Mouse (Mus musculus): Measurements from ENCODE around the gene Ccdc83.

Ccdc83 gene

DNA sequence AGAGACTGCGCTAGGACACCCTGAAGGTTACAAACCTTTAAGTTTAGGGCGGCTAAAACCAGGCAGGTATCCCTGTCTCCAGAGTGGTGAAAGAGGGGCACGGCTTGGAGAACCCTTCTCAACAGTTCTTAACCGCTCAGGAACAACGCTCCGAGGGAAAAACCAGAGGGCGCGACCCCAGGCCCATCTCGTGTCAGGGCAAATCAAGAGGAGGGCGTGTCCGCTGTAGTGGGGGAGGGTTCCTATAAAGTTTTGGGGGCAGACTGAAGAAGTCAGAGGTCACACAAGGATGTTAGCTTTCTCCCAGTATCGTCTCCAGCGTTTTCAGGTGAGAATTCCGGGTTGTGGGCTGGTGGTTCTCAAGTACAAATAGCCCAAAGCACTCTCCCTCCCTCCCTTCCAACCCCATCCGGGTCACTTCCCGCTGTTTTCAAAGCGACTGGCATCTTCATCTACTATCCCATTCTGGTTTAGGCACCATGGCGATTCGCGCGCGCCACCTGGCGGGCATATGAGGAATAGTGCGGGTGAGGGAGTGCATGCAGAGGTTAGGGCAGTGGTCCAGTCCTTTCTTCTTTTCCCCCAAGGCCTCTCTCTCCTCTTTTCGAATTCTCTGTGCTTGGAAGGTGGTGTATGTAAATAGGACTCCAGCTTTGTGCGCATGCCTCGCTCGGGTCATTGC is at the start of gene Ccdc83:
Gene Ccdc83, minus strand, starts transcription at position 489 of the 682 bp plus-strand sequence.
- 8% methylated on average over 28 of the region's 28 CpGs for WGBS

DNA sequence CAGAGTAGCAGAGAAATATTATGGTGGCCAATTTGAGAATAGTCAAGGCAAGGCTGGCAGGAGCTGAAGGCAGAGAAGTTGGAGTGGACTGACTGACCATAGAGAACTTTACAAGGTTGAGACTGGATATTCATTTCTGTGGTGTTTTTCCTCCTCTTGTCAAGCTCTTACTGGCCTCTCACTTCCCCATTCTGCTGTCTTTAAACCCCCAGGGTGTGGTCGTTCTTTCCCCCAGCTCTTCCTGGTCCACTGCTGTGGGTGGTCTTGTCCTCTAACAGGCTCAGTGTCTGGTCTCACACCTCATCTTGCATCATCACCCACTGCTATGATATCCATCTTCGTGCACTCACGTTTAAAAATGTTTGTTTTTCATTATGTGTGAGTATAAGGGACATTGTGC is 47.8 kb upstream of the Ccdc83 start:
- WGBS = 78% methylated on average over 3 of the region's 3 CpGs

DNA sequence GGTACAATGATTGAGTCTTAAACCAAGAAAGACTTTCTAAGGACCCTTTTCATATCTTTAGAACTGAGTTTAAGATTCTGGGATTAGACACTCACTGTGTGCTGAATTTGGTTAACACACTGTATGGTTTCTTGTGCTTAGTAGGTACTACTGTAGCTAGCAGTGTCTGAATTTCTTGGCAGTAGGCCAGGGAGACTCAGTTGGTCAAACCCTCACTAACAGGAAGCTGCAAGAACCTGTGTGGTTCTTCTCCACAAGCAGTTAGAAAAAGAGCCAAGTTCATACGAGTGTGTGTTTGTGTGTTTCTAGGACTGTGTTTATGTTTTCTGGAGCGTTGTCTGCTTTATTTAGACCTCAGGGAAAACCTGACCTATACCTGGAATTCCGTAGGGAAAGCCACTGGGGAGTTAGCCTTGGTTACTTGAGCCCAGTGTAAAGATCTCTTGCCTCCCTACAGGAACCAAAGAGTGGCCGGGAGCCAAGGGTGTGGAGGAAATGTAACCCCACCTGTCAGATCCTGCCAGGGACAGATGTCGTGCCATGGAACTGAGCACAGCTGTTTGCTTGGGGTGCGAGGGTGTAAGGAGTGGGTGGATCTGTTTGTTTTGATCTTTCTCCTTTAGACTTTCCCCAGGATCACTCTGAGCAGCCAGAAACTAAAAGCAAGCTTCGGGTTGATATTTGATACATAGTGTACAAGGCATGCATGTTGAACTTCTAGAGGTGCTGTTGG is 46.7 kb upstream of the Ccdc83 start:
- WGBS = 64% methylated on average over 7 of the region's 7 CpGs

DNA sequence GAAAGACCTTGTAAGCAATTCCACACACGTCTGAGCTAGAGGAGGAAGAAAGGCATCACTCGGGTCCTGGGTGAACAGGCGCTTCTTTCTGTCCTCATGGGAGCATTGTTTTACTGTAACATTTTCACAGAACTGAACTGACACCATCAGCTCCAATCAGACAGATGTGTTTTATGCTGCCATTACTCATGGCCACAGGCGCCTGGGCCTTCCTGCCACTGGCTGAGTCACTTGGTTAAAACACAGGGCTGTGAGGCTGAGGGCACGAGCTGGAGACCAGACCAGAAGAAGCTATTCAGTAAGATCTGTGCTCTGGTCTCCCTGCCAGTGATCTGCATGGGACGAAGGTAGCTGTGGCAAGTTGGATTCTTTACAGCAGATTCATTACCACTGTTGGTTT is 42.4 kb upstream of the Ccdc83 start:
- WGBS = 79% methylated on average over 6 of the region's 6 CpGs

DNA sequence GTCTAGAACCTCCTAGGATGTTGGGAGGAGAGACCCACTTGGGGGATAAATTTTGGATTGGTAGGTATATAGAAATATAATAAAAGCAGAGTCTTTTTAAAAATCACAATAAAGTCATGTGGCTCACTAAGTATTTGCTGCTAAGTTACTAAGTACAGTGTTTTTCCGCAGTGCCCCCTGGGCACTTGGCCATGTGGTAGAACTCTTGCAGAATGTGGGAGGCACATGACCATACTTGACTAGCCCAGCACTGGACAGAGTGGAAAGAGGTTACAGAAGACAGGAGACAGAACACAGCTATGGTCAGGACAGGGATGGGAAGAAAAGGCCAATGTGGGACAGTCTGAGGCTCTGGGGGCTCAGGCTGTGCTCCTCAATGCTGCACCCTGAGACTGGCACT is 41.4 kb upstream of the Ccdc83 start:
- 56% methylated on average over 1 of the region's 1 CpGs for WGBS

DNA sequence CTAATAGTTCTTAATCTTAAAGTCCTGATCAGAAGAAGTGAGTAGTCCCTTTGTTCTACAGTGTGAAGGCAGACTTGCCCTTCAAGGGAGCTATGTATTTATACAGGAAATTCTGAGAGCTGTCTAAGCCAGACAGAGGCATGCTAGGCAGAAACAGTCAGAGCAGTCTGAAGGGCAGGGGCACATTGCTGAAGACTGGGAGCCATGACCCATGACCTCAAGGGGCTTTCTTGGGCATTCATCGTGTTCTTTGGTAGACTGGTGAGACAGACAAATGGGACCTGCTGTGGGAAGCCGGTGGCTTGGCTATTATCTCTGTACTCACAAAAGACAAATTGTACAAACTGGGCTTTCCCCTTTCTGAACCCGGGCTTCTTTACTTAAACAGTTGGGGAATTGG is 40.5 kb upstream of the Ccdc83 start:
- 46% methylated on average over 3 of the region's 3 CpGs for WGBS

DNA sequence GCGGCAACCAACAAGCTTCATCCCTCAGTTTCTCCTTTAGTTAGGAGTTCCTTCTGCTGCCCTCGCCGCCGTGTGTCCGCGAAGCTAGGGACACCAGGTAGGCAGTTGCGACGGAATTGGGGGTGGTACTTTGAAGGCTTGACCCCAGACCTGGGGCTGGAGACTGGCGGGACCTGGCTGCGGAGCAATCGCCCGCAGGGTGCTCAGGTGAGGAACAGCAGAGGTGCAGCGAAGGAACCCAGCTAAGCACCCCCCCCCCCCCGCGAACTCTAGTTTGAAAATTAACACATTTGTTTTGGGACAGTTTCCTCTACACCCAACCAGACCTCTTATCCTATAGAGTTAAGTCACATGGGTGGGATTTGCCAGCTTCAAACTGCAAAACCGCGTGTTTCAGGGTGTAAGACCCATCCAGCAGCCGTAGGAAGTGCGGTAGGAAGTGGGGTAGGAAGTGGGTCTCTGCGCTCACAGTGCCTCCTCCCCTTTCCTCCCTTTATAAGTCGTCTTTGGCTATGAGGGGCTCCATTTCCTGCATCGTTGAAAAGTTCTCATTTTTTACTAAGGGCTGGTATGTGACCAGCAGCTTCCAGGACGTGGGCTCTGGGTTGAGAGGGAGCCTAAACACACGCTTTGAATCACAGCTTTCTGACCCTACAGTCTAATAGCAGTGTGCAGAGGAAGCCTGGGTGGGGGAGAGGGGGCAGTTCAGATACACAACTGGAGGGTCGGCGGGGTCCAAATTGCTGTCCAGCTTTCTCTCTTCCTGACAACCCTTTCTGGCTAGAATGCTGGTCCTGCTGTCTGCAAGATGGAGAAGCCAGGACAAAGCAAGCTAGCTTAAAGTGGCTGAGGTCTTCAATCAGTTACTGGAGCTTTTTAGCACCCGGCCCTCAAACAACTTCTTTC is 37.3 kb upstream of the Ccdc83 start:
- 7% methylated on average over 27 of the region's 27 CpGs for WGBS

DNA sequence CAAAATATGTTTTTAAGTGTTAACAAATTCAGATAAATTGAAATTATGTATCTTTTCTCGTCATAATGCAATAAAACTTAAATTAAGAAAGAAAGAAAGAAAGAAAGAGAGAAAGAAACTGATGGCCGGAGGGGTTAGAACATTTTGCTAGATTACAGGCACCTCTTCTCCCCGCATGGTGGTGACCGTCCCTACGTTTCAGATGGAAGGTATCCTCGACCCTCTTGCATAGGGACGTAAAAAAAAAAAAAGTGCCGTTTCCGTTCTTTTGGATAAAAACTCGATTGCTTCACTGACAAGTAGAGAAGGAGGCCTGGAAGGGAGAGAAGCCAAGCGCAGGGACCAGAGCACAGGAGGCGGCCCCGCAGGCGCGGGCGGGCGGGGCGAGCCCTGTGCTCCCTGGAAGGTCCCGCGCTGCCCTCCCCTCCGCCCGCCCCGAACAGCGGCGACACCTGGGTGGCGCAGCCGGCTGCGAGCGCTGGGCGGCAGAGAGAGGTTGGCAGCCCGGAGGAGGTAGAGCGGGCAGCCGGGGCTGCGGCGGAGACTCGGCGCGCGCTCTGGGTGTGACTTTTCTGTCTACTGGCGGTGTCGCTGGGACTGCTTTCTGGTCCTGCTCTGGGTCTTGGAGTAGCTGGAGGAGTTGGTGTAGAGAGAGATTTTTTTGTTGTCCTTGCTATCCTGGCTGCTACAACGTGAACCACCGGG is 36.5 kb upstream of the Ccdc83 start, which contains the start of gene Sytl2:
Gene Sytl2, plus strand, starts transcription at position 311 of the 705 bp plus-strand sequence.
- 1% methylated on average over 43 of the region's 43 CpGs for WGBS

DNA sequence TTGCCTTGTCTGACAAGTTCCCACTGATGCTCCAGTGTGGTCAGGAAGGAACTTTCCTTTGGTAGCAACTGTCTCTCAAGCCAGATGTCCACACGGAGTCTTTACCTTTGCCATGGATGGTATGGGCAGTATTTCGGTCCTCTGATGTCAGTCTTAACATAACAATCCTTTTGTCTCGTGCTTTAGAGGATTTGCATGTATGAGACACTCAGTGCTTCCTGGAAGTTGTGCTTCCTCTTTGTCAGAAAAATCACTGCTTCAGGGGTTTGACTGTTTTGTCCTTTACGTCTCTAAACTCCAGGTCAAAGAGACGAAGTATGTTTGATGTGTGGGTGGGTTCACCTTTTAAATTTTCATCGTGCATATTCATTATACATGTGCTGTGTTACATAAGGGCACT is 26.3 kb upstream of the Ccdc83 start:
- 77% methylated on average over 6 of the region's 6 CpGs for WGBS

DNA sequence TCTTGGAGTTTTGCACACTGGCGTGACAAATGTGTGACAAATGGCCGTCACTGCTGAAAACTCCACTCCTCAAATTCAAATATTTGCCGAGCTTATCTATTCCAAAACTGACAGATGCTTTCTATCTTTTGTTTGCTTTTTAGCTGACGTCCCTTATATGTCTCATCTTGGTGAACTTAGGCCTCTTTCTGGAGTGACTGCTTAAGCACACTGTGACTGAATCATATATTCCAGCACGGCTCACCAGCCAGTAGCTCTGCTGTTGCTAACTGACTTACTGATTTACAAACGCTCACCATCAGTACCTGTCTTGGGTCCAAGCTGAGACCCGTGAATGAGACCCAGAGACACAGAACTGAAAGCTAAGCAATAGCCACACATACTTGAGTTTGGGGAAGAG is 19.2 kb upstream of the Ccdc83 start:
- 87% methylated on average over 7 of the region's 7 CpGs for WGBS

DNA sequence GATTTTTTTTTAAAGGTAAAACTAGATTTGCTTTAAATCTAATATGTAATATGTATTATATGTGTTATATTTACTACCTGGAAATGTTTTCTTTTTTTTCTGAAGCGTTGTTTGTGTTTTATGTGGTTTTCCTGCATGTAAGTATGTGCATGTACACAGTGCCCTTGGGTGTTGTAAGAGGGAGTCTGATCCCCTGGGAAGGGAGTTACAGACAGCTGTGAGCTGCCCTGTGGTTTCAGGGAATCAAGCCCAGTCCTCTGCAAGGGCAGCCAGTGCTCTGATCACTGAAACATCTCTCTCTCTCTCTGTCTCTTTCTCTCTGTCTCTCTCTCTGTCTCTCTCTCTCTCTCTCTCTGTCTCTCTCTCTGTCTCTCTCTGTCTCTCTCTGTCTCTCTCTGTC is 17.2 kb upstream of the Ccdc83 start:
- WGBS = 93% methylated on average over 1 of the region's 1 CpGs

DNA sequence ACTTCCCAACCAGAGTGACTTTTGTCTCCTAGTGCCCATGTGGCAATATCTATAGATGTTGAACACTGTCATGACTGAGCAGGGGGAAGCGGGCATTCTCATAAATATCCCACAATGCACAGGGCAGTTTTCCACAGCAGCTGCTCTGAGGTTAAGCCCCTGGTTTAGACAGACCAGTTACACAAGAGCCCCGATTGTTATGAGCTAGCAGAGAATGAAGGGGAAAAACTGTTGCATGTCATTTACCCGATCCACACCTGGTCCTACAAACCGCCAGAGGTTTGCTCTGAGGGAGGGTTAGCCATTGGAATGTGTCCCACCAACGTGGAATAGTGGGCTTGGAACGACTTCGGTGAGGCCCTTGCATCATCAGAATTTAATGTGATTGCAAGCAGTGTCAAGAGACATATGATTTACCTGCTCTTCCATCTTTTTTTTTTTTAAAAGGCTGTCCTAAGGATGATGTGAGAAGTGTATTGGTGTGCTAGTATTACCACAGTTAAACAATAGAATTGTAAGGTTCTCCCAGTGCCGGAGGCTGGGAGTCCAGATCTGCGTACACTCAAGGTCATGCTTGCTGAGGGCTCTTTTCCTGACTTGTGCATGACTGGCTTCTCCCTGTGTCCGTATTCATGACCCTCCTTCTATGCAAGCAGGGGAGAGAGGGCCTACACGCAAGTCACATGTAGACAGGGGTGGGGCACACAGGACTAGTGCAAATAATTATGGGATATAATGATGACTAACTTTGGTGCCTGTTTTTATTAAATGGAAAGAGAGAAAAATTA is 16.4 kb upstream of the Ccdc83 start:
- WGBS = 88% methylated on average over 11 of the region's 11 CpGs

DNA sequence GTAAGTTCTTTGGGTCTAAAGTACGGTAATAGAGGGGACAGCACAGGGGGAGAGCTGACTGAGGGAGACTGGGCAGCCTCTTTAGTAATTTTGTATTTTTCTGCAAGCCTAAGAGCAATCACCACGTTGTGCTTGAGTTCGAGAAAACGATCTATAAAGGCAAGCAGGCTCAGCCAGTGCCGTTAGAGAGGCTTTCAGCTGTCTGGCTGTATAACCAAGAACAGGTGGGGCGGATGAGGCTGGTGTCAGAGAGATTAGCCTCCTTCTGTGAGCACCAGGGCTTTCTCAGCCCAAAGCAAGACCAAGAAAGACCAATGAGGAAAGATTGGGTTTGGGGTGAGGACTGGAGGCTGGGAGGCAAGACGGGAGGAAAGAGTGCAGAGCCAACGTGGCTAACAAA is 15.3 kb upstream of the Ccdc83 start:
- 73% methylated on average over 8 of the region's 8 CpGs for WGBS

DNA sequence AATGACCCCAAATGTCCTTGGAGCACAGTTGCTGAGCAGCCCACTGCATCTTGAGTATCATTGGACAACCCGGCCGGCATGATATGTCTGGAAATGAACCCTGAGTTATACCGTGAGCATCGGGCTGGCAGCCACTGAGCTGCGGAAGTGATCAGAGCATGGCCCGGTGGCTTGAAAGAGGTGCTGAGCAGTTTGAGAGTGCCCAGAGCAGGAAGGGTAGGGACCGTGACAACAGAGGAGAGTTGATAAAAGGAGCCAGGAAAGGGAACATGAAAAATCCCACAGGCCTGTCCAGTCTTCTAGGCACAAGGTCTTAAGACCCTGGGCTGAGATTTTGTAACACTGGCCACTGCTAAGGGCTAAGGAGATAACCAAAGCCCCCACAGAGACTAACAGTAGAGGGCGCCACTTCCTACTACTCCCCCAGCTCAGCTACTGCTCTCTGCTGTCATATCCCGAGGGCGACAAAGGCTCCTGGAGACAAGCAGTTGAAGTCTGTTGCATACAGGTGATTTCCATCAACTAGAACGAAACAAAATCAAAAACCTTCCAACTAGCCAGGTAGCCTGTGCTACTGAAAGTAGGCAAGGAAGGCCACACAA is 14.8 kb upstream of the Ccdc83 start:
- 71% methylated on average over 11 of the region's 11 CpGs for WGBS

DNA sequence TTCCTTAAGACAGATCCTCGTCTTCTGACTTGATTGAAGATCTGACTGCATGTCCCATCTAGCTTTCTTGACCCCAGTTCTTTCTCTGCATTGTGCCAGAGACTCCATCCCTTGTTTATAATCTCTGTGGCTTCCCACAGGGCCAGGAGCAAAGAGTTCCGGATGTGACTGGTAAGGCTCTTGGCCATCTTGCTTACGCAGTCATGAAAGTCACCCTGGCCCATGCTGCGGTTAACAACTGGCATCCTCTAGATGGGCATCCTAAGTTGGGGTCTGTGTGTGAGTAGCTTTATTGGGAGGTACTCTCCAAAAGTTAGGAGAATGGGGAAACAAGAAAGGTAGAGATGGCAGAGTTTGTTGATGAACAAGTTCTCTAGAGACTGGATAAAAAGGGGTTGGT is 13.6 kb upstream of the Ccdc83 start:
- 90% methylated on average over 4 of the region's 4 CpGs for WGBS

DNA sequence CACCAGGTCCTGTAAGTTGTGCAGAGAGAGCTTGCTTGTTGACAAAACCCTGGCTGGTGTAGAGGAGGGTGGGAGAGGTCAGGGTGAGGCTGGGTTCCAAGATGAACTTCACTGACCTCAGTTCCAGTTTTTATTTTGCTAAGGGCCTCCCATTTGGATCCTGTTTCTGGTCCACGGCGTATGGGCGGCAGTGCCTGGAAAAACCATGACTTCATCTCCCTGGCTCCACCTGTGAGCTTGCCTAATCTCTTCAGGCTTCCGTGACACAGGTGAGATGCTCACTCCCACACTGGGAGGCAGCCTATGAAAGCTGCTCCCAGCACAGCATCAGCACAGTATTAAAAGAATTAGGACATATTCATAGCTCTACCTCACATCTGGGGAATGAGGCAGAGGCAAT is 12.2 kb upstream of the Ccdc83 start:
- WGBS = 75% methylated on average over 4 of the region's 4 CpGs

DNA sequence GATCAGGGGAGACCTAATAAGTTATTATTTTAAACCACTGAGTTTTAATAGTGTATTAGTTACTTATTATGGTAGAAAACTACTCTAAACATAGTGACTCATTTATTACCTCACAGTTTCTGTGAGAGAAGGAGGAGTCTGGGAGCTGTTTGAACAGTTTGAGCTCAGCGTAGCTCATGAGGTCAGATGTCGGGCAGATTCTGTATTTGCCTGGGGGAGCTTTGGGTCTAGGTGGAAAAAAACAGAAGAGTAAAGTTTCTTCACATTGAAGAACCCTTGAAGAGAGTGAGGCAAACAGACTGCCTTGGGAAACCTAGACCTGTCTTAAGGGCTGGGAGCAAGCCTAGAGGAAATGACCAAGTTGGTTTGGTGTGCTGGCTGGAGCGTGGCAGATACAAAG is 11.7 kb upstream of the Ccdc83 start:
- WGBS = 95% methylated on average over 3 of the region's 3 CpGs

DNA sequence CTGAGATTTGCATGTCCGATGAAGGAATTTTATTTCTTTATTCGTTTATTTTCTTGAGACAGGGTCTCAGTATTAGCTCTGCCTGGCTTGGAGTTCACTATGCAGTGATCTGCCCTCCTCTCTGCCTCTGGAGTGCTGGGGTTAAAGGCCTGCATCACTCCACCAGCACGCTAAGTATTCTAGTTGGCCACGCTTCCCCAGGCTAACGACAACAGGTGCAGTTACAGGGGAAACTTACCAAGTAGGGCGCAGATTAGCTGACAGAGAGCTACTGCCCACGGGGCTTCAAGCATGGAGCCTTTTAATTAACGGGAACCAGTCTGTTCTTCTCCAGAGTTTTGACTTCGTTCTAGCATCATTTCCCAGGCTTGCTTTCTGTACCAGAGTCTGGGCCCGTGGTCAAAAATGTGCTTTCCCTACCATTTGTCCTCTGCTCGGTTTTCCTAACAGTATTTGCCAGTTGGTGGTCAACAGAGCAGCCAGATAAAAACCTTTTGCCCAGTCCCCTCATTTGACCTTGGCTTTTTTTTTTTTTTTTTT is 9.1 kb upstream of the Ccdc83 start:
- 59% methylated on average over 11 of the region's 11 CpGs for WGBS

DNA sequence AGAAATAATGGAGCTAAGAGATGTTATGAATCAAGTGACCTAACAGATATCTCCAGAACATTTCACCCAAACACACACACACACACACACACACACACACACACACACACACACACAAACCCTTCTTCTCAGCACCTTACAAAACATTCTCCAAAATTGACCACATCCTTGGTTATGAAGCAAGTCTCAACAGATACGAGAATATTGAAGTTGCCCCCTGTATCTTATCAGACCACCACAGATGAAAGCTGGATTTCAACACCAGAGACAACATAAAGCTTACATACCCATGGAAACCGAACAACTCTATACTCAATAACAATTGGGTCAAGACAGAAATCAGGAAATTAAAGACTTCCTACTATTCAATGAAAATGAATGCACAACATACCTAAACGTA is 4.6 kb upstream of the Ccdc83 start:
- 82% methylated on average over 3 of the region's 3 CpGs for WGBS

DNA sequence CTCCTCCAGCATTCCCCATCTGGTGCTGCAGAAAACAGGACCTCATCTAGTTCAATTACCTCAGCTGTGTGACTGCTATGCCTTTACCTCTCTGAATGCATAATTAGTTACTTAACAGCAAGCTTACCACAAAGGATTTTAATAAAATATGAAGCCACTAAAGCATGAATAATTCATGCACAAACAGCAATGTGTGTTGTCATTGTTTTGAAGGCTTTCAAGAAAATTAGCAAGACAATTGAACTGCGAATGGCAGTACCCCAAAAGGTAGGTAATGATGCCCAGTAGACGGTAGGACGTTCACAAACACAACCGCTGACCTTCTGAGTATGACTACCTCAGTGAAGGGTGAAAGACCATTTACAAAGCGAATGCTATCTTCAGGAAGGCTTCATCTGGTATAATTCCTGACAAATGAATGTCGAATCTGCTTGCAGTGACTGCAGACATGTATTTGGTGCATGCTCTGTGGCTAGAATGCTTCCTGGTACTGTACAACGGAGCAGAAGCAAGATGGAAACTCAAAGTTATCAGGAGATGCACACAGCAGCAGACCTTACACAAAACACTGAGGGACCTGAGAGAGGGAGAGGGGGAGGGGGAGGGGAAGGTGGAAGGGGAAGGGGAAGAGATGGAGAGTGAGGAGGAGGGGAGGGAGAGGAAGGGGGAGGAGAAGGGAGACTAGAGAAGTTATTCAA is 3.5 kb downstream of the Ccdc83 start:
- 36% methylated on average over 7 of the region's 7 CpGs for WGBS
